Mouse (Mus musculus): ENCODE measurements around the gene Ttc12. TPM values are rescaled to one million over a fixed set of nuclear protein-coding genes. Genes with fewer than 3 reads are reported as not detected.

Ttc12 gene
- total RNA-seq (2012; rRNA removed) (0.50 and 0.59 TPM in 2 replicates), total RNA-seq (2014; rRNA removed) (0.67 and 0.68 TPM in 2 replicates), polyA plus RNA-seq (2012; ENCODE audit: insufficient read length, low read depth) (0.44 and 0.68 TPM in 2 replicates)

GRCm38 (mm10) chr9:49485892-49486311 lies at the start of gene Ttc12:
Gene Ttc12, minus strand, starts transcription at chr9:49486225.
- Histone ChIP-seq H3K4me3 (replicated peaks in 1 of 3; ENCODE audit: low read depth in 2 of 3, low read length in 2 of 3, poor library complexity in 1 of 3) (peak within 1 kb of the TSS; percentile 49 to 71 (median 62)), H3K27ac (ENCODE audit: insufficient read depth, low read depth) (no peak within 1 kb of the TSS), H3K9ac (ENCODE audit: insufficient read depth, low read depth) (no peak within 1 kb of the TSS), H3K4me2 (ENCODE audit: insufficient read depth, low read depth, poor library complexity, severe bottlenecking) (peak within 1 kb of the TSS; percentile 94), H3K79me2 (replicated peaks; ENCODE audit: control insufficient read depth, extremely low read depth, insufficient read depth, poor library complexity, severe bottlenecking) (no peaks in the 10 kb centered on the region), H3K4me1 (ENCODE audit: control insufficient read depth in 1 of 2, insufficient read depth in 2 of 2) (peaks cover 2 to 13% of the 10 kb centered on the region in 2 experiments; a peak in 2 of 4 replicates), H3K9me3 (replicated peaks; ENCODE audit: low read length) (no peaks in the 10 kb centered on the region), H3K36me3 (replicated peaks in 1 of 2; ENCODE audit: control insufficient read depth in 1 of 2, insufficient read depth in 1 of 2, low read length in 1 of 2) (no peaks in the 10 kb centered on the region), H3K27me3 (replicated peaks) (peaks cover 5% of the 10 kb centered on the region)
- DNase-seq (ENCODE audit: extremely low read depth), result peak; percentile 62
- in situ Hi-C loops (cut with MboI; ENCODE audit: low pct_ligation_motif_present, low pct_unique_long_range_greater_than_20kb, low sequenced_read_pairs) (loop anchor here (5.0 to 25.0 kb wide), 4 partner anchors 239 to 849 kb away; partner anchors contain the start of genes Htr3b and Tmprss5), dilution Hi-C loops (cut with MboI; ENCODE audit: extremely low pct_ligation_motif_present, extremely low pct_unique_long_range_greater_than_20kb, low sequenced_read_pairs) (no loop called here)
- TF ChIP-seq JUND (conservative IDR thresholded peaks at IDR 0.05; ENCODE audit: low read depth, low read length) (no peak), SIN3A (IDR thresholded peaks at IDR 0.05; ENCODE audit: low read length) (peak; percentile 93), TBP (conservative IDR thresholded peaks at IDR 0.05; ENCODE audit: low read depth, low read length) (no peak), ZMIZ1 (IDR thresholded peaks at IDR 0.05; ENCODE audit: low read depth, low read length) (no peak), CTCF (conservative IDR thresholded peaks at IDR 0.05 in 1 of 2, IDR thresholded peaks at IDR 0.05 in 1 of 2; ENCODE audit: low read depth in 2 of 2, low read length in 2 of 2) (no peak), GABPA (IDR thresholded peaks at IDR 0.05; ENCODE audit: insufficient replicate concordance, low read depth, low read length) (no peak), NELFE (IDR thresholded peaks at IDR 0.05; ENCODE audit: low read depth, low read length) (no peak), NRF1 (IDR thresholded peaks at IDR 0.05; ENCODE audit: low read depth, low read length) (no peak), ETS1 (conservative IDR thresholded peaks at IDR 0.05; ENCODE audit: low read depth, low read length) (no peak), ZNF384 (IDR thresholded peaks at IDR 0.05; ENCODE audit: low read depth, low read length) (no peak), ELF1 (IDR thresholded peaks at IDR 0.05; ENCODE audit: low read depth, low read length) (peak; percentile 37; the same call in 1 of the 2 replicates), ZKSCAN1 (IDR thresholded peaks at IDR 0.05; ENCODE audit: borderline replicate concordance, low read depth, low read length) (no peak), TCF12 (IDR thresholded peaks at IDR 0.05; ENCODE audit: low read depth, low read length) (0 out of 2 replicates have a peak, but pooled peaks have one; percentile 10), HCFC1 (IDR thresholded peaks at IDR 0.05; ENCODE audit: low read depth, low read length) (0 out of 2 replicates have a peak, but pooled peaks have one; percentile 35), CHD1 (IDR thresholded peaks at IDR 0.05; ENCODE audit: low read depth, low read length) (0 out of 2 replicates have a peak, but pooled peaks have one; percentile 35), MXI1 (IDR thresholded peaks at IDR 0.05; ENCODE audit: low read depth, low read length) (peak; percentile 67), E2F4 (IDR thresholded peaks at IDR 0.05; ENCODE audit: insufficient replicate concordance, low read depth, low read length) (no peak), CHD2 (IDR thresholded peaks at IDR 0.05; ENCODE audit: low read length) (no peak), RCOR1 (conservative IDR thresholded peaks at IDR 0.05; ENCODE audit: low read depth, low read length) (no peak), MAZ (IDR thresholded peaks at IDR 0.05; ENCODE audit: low read depth, low read length) (no peak), SMC3 (IDR thresholded peaks at IDR 0.05; ENCODE audit: low read depth, low read length) (no peak), BHLHE40 (IDR thresholded peaks at IDR 0.05; ENCODE audit: low read depth, low read length) (peak; percentile 49; the same call in 1 of the 2 replicates), RAD21 (IDR thresholded peaks at IDR 0.05; ENCODE audit: low read depth, low read length) (no peak), USF1 (IDR thresholded peaks at IDR 0.05; ENCODE audit: low read depth, low read length) (peak; percentile 4; the same call in 1 of the 2 replicates), MAFK (IDR thresholded peaks at IDR 0.05; ENCODE audit: insufficient replicate concordance, low read length) (no peak), IRF4 (IDR thresholded peaks at IDR 0.05; ENCODE audit: low read depth, low read length) (no peak), JUN (IDR thresholded peaks at IDR 0.05; ENCODE audit: insufficient read depth, low read depth, low read length) (no peak), KAT2A (IDR thresholded peaks at IDR 0.05; ENCODE audit: insufficient replicate concordance, low read length) (no peak), MAX (IDR thresholded peaks at IDR 0.05; ENCODE audit: low read length) (no peak), ZC3H11A (IDR thresholded peaks at IDR 0.05; ENCODE audit: low read depth, low read length) (no peak), POLR2A (IDR thresholded peaks at IDR 0.05; ENCODE audit: low read depth, low read length) (peak; percentile 31; the same call in 1 of the 2 replicates), EP300 (IDR thresholded peaks at IDR 0.05; ENCODE audit: low read length) (no peak), UBTF (IDR thresholded peaks at IDR 0.05; ENCODE audit: low read depth, low read length) (no peak), PAX5 (IDR thresholded peaks at IDR 0.05; ENCODE audit: low read length) (no peak), USF2 (conservative IDR thresholded peaks at IDR 0.05; ENCODE audit: low read depth, low read length) (no peak)
